Mouse (Mus musculus) ES-E14 (cell line): ENCODE measurements around the gene Csrp1. TPM values are rescaled to one million over a fixed set of nuclear protein-coding genes. Genes with fewer than 3 reads are reported as not detected.

Experiments
- DNase-seq: peaks from one replicate; pipeline ENCODE4 v3.0.0-alpha.2; 2013; ENCODE audit warnings: low read depth, low spot score
- H3K27ac ChIP-seq: 2 replicates; pipeline ENCODE4 v1.5.1; 2012; ENCODE audit warnings: low read depth, mild to moderate bottlenecking, low read length, moderate library complexity, mixed read lengths; ENCODE audit not compliant: poor library complexity, insufficient read depth, severe bottlenecking
- H3K36me3 ChIP-seq: 2 replicates; pipeline ENCODE4 v1.6.1; 2012; ENCODE audit warnings: mild to moderate bottlenecking, low read length, moderate library complexity, mixed read lengths; ENCODE audit not compliant: control insufficient read depth, poor library complexity, insufficient read depth, severe bottlenecking
- H3K4me1 ChIP-seq, 2 experiments: fragments of 150-350 bp in 1 of 2; sonication (generic) in 1 of 2; 2 replicates each; pipeline ENCODE4 v1.6.1; 2012; ENCODE audit warnings: low read length in 2 of 2, mild to moderate bottlenecking in 1 of 2, mixed read lengths in 1 of 2; ENCODE audit not compliant: control insufficient read depth in 2 of 2, insufficient read depth in 2 of 2, poor library complexity in 1 of 2
- H3K4me3 ChIP-seq, 2 experiments: fragments of 150-350 bp in 1 of 2; sonication (generic) in 1 of 2; 2 replicates each; pipeline ENCODE4 v1.5.1; 2012; ENCODE audit warnings: low read length in 2 of 2, low read depth in 1 of 2, mild to moderate bottlenecking in 1 of 2, mixed read lengths in 1 of 2; ENCODE audit not compliant: insufficient read depth in 1 of 2, poor library complexity in 1 of 2, severe bottlenecking in 1 of 2
- H3K9ac ChIP-seq: 2 replicates; pipeline ENCODE4 v1.6.1; 2012; ENCODE audit warnings: low read depth, mild to moderate bottlenecking, low read length, mixed read lengths; ENCODE audit not compliant: poor library complexity, insufficient read depth, severe bottlenecking
- H3K9me3 ChIP-seq: fragments of 150-350 bp; sonication (generic); 2 replicates; pipeline ENCODE4 v1.6.1; 2012; ENCODE audit warnings: low read depth, mild to moderate bottlenecking, low read length; ENCODE audit not compliant: control insufficient read depth, insufficient read depth
- CHD2 ChIP-seq: IDR thresholded peaks from 2 replicates; pipeline ENCODE4 v1.6.1; 2014; ENCODE audit warnings: mild to moderate bottlenecking, low read depth, low read length, inconsistent platforms
- HCFC1 ChIP-seq: IDR thresholded peaks from 2 replicates; pipeline ENCODE4 v1.6.1; 2012; ENCODE audit warnings: low read length, inconsistent platforms, borderline replicate concordance; ENCODE audit not compliant: insufficient read depth
- MAFK ChIP-seq: IDR thresholded peaks from 2 replicates; pipeline ENCODE4 v1.6.1; 2014; ENCODE audit warnings: mild to moderate bottlenecking, low read depth, low read length, inconsistent platforms; ENCODE audit not compliant: insufficient read depth
- ZC3H11A ChIP-seq: IDR thresholded peaks from 2 replicates; pipeline ENCODE4 v1.6.1; 2012; ENCODE audit warnings: low read depth, mild to moderate bottlenecking, inconsistent platforms, low read length, borderline replicate concordance
- ZNF384 ChIP-seq: IDR thresholded peaks from 2 replicates; pipeline ENCODE4 v1.6.1; 2012; ENCODE audit warnings: low read depth, low read length, inconsistent platforms
- in situ Hi-C, 2 experiments: fragments of 600-800 bp; cut with MboI; formaldehyde crosslinking; loops; one replicate each; pipeline ENCODE4 v1.15.1; 2025; ENCODE audit warnings: low sequenced_read_pairs in 2 of 2, inconsistent platforms in 1 of 2; ENCODE audit not compliant: unreplicated experiment in 2 of 2
- total RNA-seq: library from RNA; depleted of rRNA; stranded (reverse); fragments of 300-350 nt; gene quantifications from 2 replicates; pipeline ENCODE4 v1.2.3, GENCODE M21; 2012

Gene Csrp1
- total RNA-seq, 1 experiment, result 131 TPM

DNA sequence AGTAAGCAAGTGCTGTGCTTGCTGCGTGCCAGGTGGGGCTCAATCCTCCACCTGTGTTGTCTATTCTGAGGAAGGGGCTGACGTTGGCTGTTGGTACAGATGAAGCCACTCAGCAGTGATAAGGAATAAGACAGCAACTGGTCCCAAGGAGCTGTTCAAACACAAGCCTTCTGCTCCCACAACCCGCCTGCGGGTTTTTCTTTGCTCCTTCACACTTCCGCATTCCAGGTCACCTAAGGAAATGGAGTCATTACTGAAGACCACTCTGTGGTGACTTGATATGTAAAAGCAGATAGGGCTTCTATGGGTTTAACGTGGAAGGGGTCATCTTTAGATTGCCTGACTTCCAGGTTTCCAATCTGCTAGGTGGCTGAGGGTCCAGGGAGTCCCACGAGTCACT is 11.5 kb downstream of the Csrp1 start:
- H3K4me1 ChIP-seq, result peaks cover 2 to 31% of the 10 kb centered on the region in 2 experiments; a peak in 3 of 4 replicates
- no peak for DNase-seq
- TF ChIP-seq ZC3H11A (no peak), HCFC1 (no peak), MAFK (no peak), CHD2 (no peak), ZNF384 (no peak)
- no peak overlapping the region for H3K4me3 ChIP-seq
- H3K36me3 ChIP-seq, result no peaks in the 10 kb centered on the region
- no peaks in the 10 kb centered on the region for H3K9me3 ChIP-seq
- in situ Hi-C loops, result no loop called here
- no peak overlapping the region for H3K27ac ChIP-seq
- no peak overlapping the region for H3K9ac ChIP-seq

DNA sequence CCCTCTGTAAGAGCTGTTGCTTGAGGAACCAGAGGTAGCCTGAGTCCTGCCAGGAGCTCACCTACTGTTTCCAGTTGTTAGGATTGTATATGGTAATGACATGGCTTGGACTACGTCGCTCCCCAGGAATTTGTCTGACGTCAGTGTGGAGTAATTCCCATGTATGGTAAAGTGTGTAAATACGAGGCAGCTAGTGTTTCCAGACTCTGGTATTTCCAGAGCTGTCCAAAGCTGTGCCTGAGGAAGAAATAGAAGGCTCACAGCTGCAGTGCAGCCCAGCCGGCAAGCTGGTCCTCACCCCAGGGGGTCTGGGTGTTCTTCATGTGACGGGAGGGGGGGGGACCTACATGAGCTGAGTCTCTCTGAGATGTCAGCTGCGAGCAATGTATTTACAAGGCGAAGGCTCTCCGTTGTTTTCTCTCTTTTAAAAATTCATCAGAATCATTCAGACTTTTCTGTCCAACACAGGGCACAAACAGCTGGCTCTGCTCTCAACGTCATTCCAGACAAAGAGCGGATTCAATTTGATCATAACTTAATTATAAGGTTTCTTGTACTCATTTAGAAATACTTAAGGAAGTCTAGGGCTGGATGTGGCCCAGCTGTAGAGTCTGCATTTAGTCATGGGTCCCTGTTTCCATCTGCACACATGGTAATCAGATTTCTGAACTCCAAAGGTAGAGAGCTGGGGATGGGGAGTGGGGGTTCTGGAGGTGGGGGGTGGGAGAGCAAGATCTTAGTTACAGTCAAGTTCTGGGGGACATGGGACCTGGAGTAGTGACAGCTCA is 12.2 kb downstream of the Csrp1 start:
- H3K9me3 ChIP-seq, result no peaks in the 10 kb centered on the region
- DNase-seq, result no peak
- no peak overlapping the region for H3K4me3 ChIP-seq
- H3K36me3 ChIP-seq, result no peaks in the 10 kb centered on the region
- no peak overlapping the region for H3K9ac ChIP-seq
- H3K4me1 ChIP-seq, result peaks cover 2 to 31% of the 10 kb centered on the region in 2 experiments; a peak in 3 of 4 replicates
- no peak for TF ChIP-seq CHD2
- TF ChIP-seq ZC3H11A, result no peak
- no peak for TF ChIP-seq MAFK
- no peak for TF ChIP-seq HCFC1
- TF ChIP-seq ZNF384, result no peak
- in situ Hi-C loops, result no loop called here
- H3K27ac ChIP-seq, result no peak overlapping the region

DNA sequence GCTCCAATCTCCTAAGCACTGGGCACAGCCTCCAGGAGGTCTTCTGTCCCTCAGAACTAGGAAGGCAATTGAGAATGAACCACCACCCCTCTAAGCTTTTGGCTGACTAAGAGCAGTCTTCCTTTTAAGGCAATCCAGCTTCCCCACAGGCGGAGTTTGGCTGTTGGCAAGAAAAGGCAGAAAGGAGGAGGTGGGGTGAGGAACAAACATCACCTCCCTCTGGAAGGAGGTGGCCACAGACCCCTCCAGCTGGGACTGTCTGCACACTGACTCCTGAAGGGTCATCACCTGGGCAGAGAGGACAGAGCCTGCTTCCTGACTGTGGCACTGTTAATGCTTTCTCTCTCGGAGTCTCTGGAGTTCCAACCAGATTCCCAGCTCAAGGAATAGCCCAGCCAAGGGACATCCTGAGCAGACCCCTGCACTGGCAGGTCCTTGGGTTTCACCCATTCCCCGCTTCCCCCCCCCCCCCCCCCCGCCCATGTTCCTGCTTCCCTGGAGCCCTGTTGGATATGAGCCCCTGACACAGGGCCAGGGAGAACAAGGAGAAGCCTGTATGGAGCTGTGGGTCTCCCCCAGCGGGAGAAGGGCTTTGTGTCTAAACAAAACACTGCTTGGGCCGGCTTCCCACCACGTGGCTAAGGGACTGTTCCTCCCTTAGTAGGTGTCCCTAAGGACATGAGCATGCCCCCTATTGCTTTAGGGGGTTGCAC is 14.5 kb downstream of the Csrp1 start:
- H3K9ac ChIP-seq, result no peak overlapping the region
- no peak for DNase-seq

DNA sequence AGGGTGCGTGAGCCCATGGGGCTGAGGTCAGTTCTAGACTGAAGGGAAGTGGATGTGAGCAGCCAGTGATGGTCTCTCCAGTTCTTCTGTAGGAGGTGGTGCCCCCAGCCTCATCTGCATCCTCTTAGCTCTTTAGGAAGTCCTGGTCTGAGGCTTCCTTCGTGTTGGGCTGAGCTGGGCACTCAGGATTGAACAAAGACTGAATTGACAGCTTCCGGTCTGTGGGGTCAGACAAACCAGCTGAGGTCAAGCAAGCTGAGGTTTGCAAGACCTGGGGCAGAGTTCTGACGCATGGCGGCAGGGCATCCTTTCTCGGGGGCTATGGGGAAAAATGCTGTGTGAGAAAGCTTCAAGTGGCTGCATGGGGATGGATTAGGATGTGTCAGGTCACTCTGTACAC is 15.6 kb downstream of the Csrp1 start:
- in situ Hi-C loops, result no loop called here
- Histone ChIP-seq H3K4me1 (peaks cover 2 to 23% of the 10 kb centered on the region in 2 experiments; a peak in 3 of 4 replicates), H3K9ac (no peak overlapping the region)

More for the DNA sequence above, 14.5 kb downstream of the Csrp1 start:
- TF ChIP-seq HCFC1, result no peak
- no peak for TF ChIP-seq CHD2
- no peak for TF ChIP-seq ZNF384
- no peak for TF ChIP-seq ZC3H11A
- TF ChIP-seq MAFK, result no peak
- Histone ChIP-seq H3K27ac (no peak overlapping the region), H3K9me3 (no peaks in the 10 kb centered on the region), H3K4me1 (peaks cover 2 to 31% of the 10 kb centered on the region in 2 experiments; a peak in 3 of 4 replicates), H3K4me3 (no peak overlapping the region), H3K36me3 (no peaks in the 10 kb centered on the region)
- in situ Hi-C loops, result no loop called here

More for the DNA sequence above, 15.6 kb downstream of the Csrp1 start:
- Histone ChIP-seq H3K9me3 (no peaks in the 10 kb centered on the region), H3K4me3 (no peak overlapping the region), H3K27ac (no peak overlapping the region), H3K36me3 (no peaks in the 10 kb centered on the region)
- TF ChIP-seq ZNF384 (no peak), CHD2 (no peak), HCFC1 (no peak)
- DNase-seq, result no peak
